Mouse (Mus musculus): ENCODE measurements around the gene Ppp2r1b. TPM values are rescaled to one million over a fixed set of nuclear protein-coding genes. Genes with fewer than 3 reads are reported as not detected.
"Not testable (repeated sequence)": the region's sequence is repeated elsewhere in the genome, so short reads cannot be mapped to it uniquely, and the experiment has no call there.

The Ppp2r1b gene
- polyA plus RNA-seq, 1 experiment = 0.92 TPM

- no peaks in the 10 kb centered on the region for H3K27me3 ChIP-seq (ENCODE audit: control insufficient read depth)
- peaks cover 16% of the 10 kb centered on the region for H3K4me1 ChIP-seq (ENCODE audit: control insufficient read depth)
- H3K9me3 ChIP-seq (ENCODE audit: control insufficient read depth, low read length) = peaks cover 6% of the 10 kb centered on the region
- TF ChIP-seq TAL1 (IDR thresholded peaks at IDR 0.05; ENCODE audit: low read length) = no peak
- H3K4me3 ChIP-seq (replicated peaks) = no peak overlapping the region
- peaks cover 28% of the 10 kb centered on the region for H3K36me3 ChIP-seq (ENCODE audit: control insufficient read depth)
These were observed 12.9 kb upstream of the Ppp2r1b start for GRCm38 (mm10) chr9:50832162-50832561.

GRCm38 (mm10) chr9:50832582-50832981, 12.5 kb upstream of the Ppp2r1b start:
- peaks cover 29% of the 10 kb centered on the region for H3K36me3 ChIP-seq (ENCODE audit: control insufficient read depth)
- not testable (repeated sequence) for H3K4me3 ChIP-seq (replicated peaks); H3K9me3 ChIP-seq (ENCODE audit: control insufficient read depth, low read length); H3K27me3 ChIP-seq (ENCODE audit: control insufficient read depth)
- H3K4me1 ChIP-seq (ENCODE audit: control insufficient read depth) = peaks cover 16% of the 10 kb centered on the region

- no peak for TF ChIP-seq TAL1 (IDR thresholded peaks at IDR 0.05; ENCODE audit: low read length)
- TF ChIP-seq GATA1 (IDR thresholded peaks at IDR 0.05; ENCODE audit: low read length) = no peak
- peaks cover 23% of the 10 kb centered on the region for H3K36me3 ChIP-seq (ENCODE audit: control insufficient read depth)
- H3K4me3 ChIP-seq (replicated peaks) = no peak overlapping the region
- peaks cover 16% of the 10 kb centered on the region for H3K4me1 ChIP-seq (ENCODE audit: control insufficient read depth)
- peaks cover 6% of the 10 kb centered on the region for H3K9me3 ChIP-seq (ENCODE audit: control insufficient read depth, low read length)
- H3K27me3 ChIP-seq (ENCODE audit: control insufficient read depth) = no peaks in the 10 kb centered on the region
These were observed 11.3 kb upstream of the Ppp2r1b start for GRCm38 (mm10) chr9:50833786-50834185.

- H3K4me3 ChIP-seq (replicated peaks) = no peak overlapping the region
- H3K9me3 ChIP-seq (ENCODE audit: control insufficient read depth, low read length) = peaks cover 2% of the 10 kb centered on the region
- TF ChIP-seq TAL1 (IDR thresholded peaks at IDR 0.05; ENCODE audit: low read length) = no peak
- TF ChIP-seq GATA1 (IDR thresholded peaks at IDR 0.05; ENCODE audit: low read length) = no peak
- H3K4me1 ChIP-seq (ENCODE audit: control insufficient read depth) = peaks cover 16% of the 10 kb centered on the region
- H3K36me3 ChIP-seq (ENCODE audit: control insufficient read depth) = peaks cover 17% of the 10 kb centered on the region
- no peaks in the 10 kb centered on the region for H3K27me3 ChIP-seq (ENCODE audit: control insufficient read depth)
These were observed 9.9 kb upstream of the Ppp2r1b start for GRCm38 (mm10) chr9:50835068-50835705.

DNA sequence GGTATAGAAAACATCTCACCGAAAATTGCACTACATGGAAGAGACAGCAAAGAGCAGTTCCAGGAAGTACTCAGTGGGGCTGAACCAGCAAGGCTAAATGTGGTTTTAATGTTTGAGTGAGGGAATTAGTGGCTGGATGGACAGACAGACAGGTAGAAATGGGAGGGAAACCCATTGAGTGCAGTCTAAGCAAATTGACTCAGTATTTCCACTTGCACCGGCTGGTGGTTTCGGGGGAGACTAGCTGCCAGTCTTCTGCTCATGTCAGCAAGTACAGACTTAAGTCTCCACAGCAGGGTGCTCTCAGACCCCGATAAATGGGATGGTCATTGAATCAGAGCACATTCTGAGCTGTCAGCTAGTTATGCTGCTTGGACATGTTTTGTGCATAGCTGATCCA, 9.0 kb upstream of the Ppp2r1b start:
- Histone ChIP-seq H3K4me1 (ENCODE audit: control insufficient read depth) (peaks cover 24% of the 10 kb centered on the region), H3K36me3 (ENCODE audit: control insufficient read depth) (peaks cover 15% of the 10 kb centered on the region), H3K4me3 (replicated peaks) (no peak overlapping the region), H3K9me3 (ENCODE audit: control insufficient read depth, low read length) (no peaks in the 10 kb centered on the region), H3K27me3 (ENCODE audit: control insufficient read depth) (no peaks in the 10 kb centered on the region)
- TF ChIP-seq GATA1 (IDR thresholded peaks at IDR 0.05; ENCODE audit: low read length) (no peak), TAL1 (IDR thresholded peaks at IDR 0.05; ENCODE audit: low read length) (no peak)

DNA sequence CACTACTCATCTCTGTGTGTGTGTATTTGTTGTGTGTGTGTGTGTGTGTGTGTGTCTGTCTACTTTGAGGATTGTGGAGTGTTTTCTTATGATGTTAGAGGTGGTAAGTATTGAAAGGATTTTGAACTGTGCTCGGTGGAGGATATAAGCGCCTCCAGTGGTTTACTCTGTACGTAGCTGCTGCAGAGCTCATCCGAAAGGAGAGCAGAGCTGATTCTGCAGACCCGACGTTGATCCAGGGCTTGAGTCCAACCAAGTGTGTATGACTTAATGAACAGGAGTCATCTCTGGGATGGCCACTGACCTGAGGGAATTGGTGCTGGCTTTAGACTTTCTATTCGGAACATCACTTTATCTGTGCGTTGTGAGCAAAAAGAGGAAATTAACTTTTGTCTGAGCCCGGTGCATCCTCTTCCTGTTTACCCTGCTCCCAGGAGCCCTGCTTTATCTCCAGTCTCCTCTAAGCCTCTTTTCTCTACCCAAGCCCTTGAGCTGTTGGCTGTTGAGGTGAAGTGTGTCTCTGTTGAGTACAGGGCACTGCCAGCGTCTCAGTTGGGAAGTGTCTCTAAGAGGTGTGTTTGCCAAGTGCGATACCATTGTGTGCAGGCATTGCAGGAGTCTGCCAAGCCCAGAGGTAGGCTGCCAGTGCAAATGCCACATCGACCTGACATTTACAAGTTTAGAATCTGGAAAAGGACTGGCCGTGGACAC, 3.9 kb upstream of the Ppp2r1b start:
- peaks cover 15% of the 10 kb centered on the region for H3K4me1 ChIP-seq (ENCODE audit: control insufficient read depth)
- H3K36me3 ChIP-seq (ENCODE audit: control insufficient read depth) = peaks cover 26% of the 10 kb centered on the region
- H3K27me3 ChIP-seq (ENCODE audit: control insufficient read depth) = no peaks in the 10 kb centered on the region
- TF ChIP-seq GATA1 (IDR thresholded peaks at IDR 0.05; ENCODE audit: low read length) (no peak), TAL1 (IDR thresholded peaks at IDR 0.05; ENCODE audit: low read length) (no peak)
- no peaks in the 10 kb centered on the region for H3K9me3 ChIP-seq (ENCODE audit: control insufficient read depth, low read length)
- H3K4me3 ChIP-seq (replicated peaks) = no peak overlapping the region

- Histone ChIP-seq H3K9me3 (ENCODE audit: control insufficient read depth, low read length) (no peaks in the 10 kb centered on the region), H3K27me3 (ENCODE audit: control insufficient read depth) (no peaks in the 10 kb centered on the region), H3K4me3 (replicated peaks) (no peak overlapping the region), H3K36me3 (ENCODE audit: control insufficient read depth) (peaks cover 19% of the 10 kb centered on the region), H3K4me1 (ENCODE audit: control insufficient read depth) (peaks cover 34% of the 10 kb centered on the region)
- no peak for TF ChIP-seq TAL1 (IDR thresholded peaks at IDR 0.05; ENCODE audit: low read length)
- no peak for TF ChIP-seq GATA1 (IDR thresholded peaks at IDR 0.05; ENCODE audit: low read length)
These were observed 446 bp downstream of the Ppp2r1b start for GRCm38 (mm10) chr9:50845547-50845946.

GRCm38 (mm10) chr9:50847133-50847532, 2.0 kb downstream of the Ppp2r1b start:
- TF ChIP-seq GATA1 (IDR thresholded peaks at IDR 0.05; ENCODE audit: low read length) = no peak
- no peak for TF ChIP-seq TAL1 (IDR thresholded peaks at IDR 0.05; ENCODE audit: low read length)
- Histone ChIP-seq H3K9me3 (ENCODE audit: control insufficient read depth, low read length) (no peaks in the 10 kb centered on the region), H3K4me1 (ENCODE audit: control insufficient read depth) (peaks cover 40% of the 10 kb centered on the region), H3K27me3 (ENCODE audit: control insufficient read depth) (no peaks in the 10 kb centered on the region), H3K4me3 (replicated peaks) (no peak overlapping the region), H3K36me3 (ENCODE audit: control insufficient read depth) (peaks cover 19% of the 10 kb centered on the region)

GRCm38 (mm10) chr9:50847606-50848368, 2.7 kb downstream of the Ppp2r1b start:
- H3K36me3 ChIP-seq (ENCODE audit: control insufficient read depth) = peaks cover 17% of the 10 kb centered on the region
- TF ChIP-seq GATA1 (IDR thresholded peaks at IDR 0.05; ENCODE audit: low read length) = no peak
- TF ChIP-seq TAL1 (IDR thresholded peaks at IDR 0.05; ENCODE audit: low read length) = no peak
- peaks cover 47% of the 10 kb centered on the region for H3K4me1 ChIP-seq (ENCODE audit: control insufficient read depth)
- no peak overlapping the region for H3K4me3 ChIP-seq (replicated peaks)
- no peaks in the 10 kb centered on the region for H3K27me3 ChIP-seq (ENCODE audit: control insufficient read depth)
- H3K9me3 ChIP-seq (ENCODE audit: control insufficient read depth, low read length) = no peaks in the 10 kb centered on the region
